Mouse (Mus musculus): Measurements from ENCODE around the gene Zfp1.

Gene Zfp1

GRCm38 (mm10) chr8:111678111-111678510 is 34.9 kb downstream of the Zfp1 start:
- peak; percentile 91 for DNase-seq (ENCODE audit: low spot score)

GRCm38 (mm10) chr8:111678848-111679247 is 35.6 kb downstream of the Zfp1 start:
- no peak for DNase-seq (ENCODE audit: low spot score)

DNA sequence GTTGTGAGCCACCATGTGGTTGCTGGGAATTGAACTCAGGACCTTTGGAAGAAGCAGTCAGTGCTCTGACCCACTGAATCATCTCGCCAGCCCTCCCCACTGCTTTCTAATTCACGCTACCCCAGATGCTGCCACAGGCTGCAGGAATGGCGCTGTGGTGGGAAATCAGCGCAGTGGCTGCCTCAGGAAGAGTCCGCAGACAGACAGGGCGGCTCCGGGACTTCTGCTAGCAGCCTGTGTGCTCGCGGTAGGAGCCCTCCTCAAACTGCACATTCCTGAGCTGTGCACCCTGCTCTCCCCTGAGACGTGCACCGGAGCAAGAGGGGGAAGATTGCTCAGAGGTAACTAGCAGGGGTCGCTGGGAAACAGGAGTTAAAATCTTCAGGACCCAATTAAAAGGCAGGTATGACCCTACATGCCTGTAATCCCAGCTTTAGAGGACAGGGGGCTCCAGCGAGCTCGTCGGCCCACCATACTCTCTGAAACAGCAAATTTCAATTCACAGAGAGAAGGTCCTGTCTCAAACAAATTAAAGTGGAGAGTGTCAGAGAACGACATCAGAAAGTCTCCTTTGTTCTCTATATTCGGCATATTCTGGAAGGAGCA is 37.3 kb downstream of the Zfp1 start:
- DNase-seq (ENCODE audit: low spot score), result peak; percentile 52

- no peak for DNase-seq (ENCODE audit: low spot score)
Observed at GRCm38 (mm10) chr8:111681153-111681552, 38.0 kb downstream of the Zfp1 start.

- no peak for DNase-seq (ENCODE audit: low spot score)
Observed at GRCm38 (mm10) chr8:111682521-111682920, 39.3 kb downstream of the Zfp1 start.

DNA sequence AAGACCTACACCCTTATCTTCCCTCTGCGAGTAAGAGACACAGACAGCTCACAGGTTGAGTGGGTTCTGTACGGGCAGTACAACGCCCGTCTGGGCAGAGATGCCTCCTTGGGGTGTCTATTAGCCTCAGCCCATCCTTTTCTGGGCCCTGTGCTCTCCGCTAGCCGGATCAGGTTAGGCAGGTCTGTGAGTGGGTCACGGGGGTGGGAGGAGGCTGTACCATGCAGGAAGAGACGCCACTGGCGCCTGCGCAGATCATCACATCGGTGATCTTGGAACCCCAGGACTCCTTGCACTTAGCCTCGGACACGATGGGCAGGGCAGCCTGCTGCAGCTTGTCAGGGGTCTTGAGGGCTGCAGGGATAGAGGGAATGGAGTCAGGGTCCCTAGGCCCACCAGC is 43.7 kb downstream of the Zfp1 start:
- no peak for DNase-seq (ENCODE audit: low spot score)

DNA sequence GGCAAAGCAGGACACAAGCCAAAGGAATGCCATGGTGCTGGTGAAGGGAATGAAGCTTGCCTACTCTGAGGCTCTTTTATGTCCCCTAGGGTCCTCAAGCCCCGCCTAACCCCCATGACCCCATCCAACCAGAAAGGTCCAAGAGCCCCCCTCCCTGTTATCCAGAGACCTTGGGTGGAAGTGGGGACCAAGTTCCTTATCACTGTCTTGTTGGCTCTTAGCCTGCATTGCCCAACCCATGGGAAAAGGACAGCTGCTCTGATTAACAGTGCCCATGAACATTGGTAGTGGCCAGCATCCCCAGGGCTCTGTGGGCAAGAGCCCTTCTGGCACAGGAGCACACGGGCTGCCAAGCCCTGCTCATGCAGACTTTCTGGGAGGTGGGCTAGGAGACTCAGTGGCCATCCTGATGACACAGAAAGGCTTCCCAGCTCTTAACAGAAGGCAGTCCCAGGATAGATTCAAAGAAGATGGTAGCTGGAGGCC is 47.8 kb downstream of the Zfp1 start, which contains the start of gene Ctrb1:
Gene Ctrb1 (minus strand): TSS at position 51 of the 486 bp plus-strand sequence.
- no peak for DNase-seq (ENCODE audit: low spot score)

- DNase-seq (ENCODE audit: low spot score), result no peak
Observed at GRCm38 (mm10) chr8:111693261-111693741, 50.1 kb downstream of the Zfp1 start.

- DNase-seq (ENCODE audit: low spot score), result no peak
Observed at GRCm38 (mm10) chr8:111695441-111695840, 52.2 kb downstream of the Zfp1 start.

- no peak for DNase-seq (ENCODE audit: low spot score)
Observed at GRCm38 (mm10) chr8:111697655-111698054, 54.5 kb downstream of the Zfp1 start.

DNA sequence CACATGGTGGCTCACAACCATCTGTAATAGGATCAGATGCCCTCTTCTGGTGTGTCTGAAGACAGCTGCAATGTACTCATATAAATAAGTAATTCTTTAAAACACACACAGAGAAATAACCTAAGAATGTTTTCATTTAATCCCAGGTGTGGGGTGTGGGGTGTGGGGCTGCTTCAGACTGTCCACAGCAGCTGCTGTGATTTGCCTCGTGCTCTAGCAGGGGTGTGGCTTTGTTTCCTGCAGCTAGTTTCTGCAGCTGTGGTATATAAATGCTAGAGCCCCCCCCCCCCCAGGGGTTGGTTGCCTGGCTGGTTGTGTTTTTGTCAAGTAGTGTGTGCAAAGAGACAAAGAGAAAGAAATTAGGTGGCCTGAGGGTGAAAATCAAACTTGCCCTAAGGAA is 55.8 kb downstream of the Zfp1 start:
- DNase-seq (ENCODE audit: low spot score), result no peak

DNA sequence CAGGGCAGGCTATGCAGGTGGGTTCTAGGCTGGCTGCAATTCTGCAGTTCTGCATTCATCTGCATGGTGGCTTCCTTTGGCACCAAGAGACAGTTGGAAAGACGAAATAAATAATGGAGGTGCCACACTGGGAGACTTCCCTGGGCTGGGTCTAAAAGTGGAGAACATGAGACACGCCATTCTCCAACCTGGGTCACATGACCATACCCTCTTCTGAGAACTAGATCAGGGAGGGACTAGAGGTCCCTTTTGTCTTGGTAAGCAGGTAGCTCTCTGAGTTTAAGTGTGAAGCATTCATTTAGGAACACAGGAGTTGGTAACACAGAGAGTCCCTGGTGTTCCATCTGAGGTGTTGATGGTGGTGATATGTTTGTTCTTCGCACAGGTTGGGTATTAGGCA is 57.0 kb downstream of the Zfp1 start:
- DNase-seq (ENCODE audit: low spot score), result no peak

DNA sequence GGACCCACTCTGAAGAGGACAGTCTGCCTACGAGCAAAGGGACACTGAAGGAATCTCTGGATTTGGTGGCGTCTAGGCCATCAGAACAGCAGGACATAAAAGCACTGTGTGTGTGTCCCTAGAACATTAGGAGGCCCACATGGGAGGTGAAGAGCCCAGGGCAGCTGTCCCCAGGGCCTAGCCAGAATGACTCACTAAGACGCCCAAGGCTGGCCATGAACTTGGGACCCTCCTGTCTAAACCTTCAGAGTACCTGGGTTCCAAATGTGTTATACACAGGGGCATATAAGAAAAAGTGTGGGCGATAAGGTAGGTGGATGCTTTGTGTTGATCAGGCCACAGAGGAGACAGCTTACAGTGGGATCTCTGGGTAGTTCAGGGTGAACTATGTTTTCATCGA is 57.5 kb downstream of the Zfp1 start:
- no peak for DNase-seq (ENCODE audit: low spot score)

DNA sequence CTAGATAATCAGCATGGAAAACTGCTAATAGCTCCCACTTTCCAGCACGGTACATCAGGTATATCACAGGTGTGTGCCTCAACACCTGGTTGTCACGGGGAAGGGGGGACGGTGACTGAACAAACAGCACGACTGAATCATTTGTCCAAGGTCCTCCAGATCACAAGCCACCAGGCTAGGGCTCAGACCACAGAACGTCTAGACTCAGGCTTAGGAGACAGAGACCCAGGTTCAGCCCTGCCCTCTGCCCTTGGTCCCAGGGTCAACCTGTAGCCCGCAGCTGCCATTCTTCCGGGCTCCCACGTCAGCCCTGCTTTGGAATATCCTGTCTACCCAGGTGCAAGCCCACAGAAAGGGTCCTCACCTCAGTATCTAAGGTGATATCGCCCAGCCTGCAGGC is 58.2 kb downstream of the Zfp1 start:
- no peak for DNase-seq (ENCODE audit: low spot score)

DNA sequence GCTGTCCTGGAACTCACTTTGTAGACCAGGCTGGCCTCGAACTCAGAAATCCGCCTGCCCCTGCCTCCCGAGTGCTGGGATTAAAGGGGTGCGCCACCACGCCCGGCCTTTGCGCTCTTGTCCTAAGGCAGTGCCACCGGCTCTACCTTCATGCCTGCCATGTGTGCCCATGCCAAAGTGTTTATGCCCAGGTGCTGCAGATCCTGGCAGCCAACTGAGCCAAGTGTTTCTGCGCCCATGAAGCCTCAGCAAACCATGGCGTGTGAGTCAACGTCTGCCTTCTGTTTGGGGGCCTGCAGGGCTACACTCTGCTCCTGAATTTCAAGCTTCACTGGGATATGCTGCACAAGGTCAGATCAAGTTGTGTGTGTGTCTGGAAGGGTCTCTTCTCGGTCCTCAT is 61.4 kb downstream of the Zfp1 start:
- no peak for DNase-seq (ENCODE audit: low spot score)

- no peak for DNase-seq (ENCODE audit: low spot score)
Observed at GRCm38 (mm10) chr8:111705222-111705621, 62.0 kb downstream of the Zfp1 start.

DNA sequence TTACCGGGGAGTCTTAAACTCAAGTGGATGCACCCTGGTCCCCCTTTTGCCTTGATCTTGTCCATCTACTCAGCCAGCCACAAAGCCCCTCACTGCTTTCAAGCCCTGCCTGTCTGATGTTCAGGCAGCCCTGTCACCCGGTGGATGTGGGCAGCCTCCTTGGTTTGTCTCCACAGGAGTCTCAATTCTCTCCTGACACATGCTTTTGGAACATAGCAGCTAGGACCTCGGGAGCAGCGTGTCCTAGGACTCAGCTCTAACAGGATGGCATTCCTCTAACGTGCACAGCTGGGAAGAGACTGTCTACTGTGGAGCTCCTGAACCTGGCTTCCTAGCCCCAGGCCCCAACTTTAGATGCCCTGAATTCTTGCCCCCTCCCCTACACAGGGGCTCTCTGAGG is 62.5 kb downstream of the Zfp1 start:
- DNase-seq (ENCODE audit: low spot score), result no peak

DNA sequence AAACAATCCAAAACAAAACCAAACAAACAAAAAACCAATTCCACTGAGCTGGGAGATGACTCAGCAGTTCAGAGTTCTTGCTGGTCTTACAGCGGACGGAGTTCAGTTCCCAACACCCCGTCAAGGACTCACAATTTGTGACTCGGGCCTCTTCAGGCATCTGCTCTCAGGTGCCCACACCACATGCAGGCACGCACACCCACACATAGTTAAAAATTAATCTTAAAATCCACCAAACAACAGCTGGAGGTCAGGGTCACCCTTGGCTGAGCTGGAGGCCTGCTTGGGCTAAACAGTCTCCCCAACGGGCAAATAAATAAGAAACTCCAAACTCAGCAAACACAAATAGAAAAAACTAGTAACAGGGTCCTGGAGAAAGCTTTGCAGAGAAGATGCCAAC is 65.1 kb downstream of the Zfp1 start:
- no peak for DNase-seq (ENCODE audit: low spot score)

DNA sequence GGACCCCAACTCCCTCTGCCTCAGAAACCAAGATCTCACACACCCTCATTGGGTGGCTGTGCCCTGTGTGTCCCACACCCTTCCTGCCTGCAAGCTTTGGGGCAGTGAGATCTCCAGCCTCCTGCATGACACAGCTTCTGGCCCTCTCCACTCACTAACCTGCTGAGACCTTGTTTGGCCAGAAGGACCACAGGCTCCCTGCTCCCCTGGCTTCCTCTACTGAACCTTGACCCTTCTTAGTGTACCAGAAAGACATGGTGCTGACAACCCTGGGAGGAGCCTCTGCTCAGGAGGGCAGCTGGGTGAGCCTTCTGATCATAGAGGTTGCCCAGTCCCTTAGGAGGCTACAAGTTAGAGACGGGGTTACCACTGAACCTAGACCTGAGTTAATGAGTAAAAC is 66.0 kb downstream of the Zfp1 start:
- DNase-seq (ENCODE audit: low spot score), result no peak

- no peak for DNase-seq (ENCODE audit: low spot score)
Observed at GRCm38 (mm10) chr8:111710777-111711485, 67.7 kb downstream of the Zfp1 start.

GRCm38 (mm10) chr8:111712135-111712534 is 68.9 kb downstream of the Zfp1 start:
- DNase-seq (ENCODE audit: low spot score), result no peak

DNA sequence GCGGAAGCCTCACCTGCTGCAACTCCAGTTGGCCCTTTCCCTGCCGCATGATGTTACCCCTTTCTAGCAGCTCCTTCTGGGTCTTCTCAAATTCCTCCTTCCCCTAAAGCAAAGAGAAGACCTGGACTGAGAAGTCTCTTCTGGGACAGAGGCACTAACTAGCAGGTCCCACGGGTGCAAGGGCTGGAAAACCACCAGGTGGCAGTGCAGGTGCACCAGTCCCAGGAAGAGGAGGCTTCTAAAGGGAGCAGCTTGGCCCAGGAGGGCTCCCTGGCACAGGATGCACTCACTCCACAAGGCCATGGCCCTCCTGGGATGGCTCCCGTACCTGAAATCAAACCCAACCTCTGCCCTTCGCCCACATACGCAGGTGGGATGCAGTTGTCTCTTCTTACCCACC is 69.4 kb downstream of the Zfp1 start:
- peak; percentile 80 for DNase-seq (ENCODE audit: low spot score)

DNA sequence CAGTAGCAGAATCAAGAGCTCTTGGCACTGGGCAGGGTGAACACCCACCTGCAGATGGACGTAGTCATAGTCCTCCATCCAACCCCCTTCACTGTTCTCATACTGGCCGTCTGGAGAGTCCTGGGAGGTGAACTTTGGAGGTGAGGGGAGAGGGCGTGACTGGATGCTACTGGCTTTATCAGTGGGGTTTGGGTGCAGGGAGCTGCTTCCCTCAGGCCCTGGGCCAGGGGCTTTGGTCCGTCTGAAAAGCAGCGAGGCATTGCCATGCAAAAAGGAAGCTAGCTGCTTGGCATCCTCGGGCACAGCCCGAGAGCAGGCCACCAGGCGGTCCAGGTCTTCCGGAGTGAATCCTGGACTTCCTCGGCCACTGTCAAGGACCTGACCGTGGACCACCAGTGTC is 70.1 kb downstream of the Zfp1 start:
- no peak for DNase-seq (ENCODE audit: low spot score)

DNA sequence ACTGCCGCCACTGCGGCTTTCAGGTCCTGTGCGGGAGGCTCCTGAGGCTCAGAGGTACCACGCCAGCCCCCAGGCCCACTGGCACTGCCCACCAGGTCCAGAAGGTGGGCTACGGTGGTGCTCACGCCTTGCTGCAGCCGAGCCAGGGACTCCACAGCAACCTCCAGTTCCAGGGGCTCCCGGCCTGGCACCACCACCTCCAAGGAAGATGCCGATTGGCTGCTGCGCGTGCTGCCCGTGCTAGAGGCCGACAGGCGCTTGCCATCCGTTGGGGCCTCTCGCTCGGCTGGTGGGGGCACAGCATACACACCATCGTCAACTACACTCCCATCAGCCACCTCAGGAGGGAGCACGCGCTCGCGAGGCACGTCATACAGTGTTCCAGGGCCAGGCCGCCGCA is 70.6 kb downstream of the Zfp1 start:
- DNase-seq (ENCODE audit: low spot score), result no peak
